Mouse (Mus musculus) left cerebral cortex, adult 2 months (tissue): ENCODE measurements around the gene Gm10354. TPM values are rescaled to one million over a fixed set of nuclear protein-coding genes. Genes with fewer than 3 reads are reported as not detected.
"Not testable (repeated sequence)": the region's sequence is repeated elsewhere in the genome, so short reads cannot be mapped to it uniquely, and the experiment has no call there.

ENCODE experiments used
- DNase-seq, 2 experiments: peaks; one replicate each; pipeline ENCODE4 v3.0.0; 2021 to 2022; ENCODE audit warnings: low spot score in 2 of 2, mixed read lengths in 1 of 2; ENCODE audit errors: extremely low spot score in 1 of 2
- H3K27ac ChIP-seq: fragments of 200-600 bp; 2 replicates; pipeline ENCODE4 v1.8.1; 2022
- H3K4me3 ChIP-seq: fragments of 200-600 bp; 2 replicates; pipeline ENCODE4 v1.8.1; 2022
- intact Hi-C: fragments of 180-260 bp; cut with DNase I; formaldehyde crosslinking; loops from one replicate; pipeline ENCODE4 v1.15.1; 2025
- long read RNA-seq, 2 experiments: library from polyadenylated mRNA; stranded (forward); transcript quantifications; one replicate each; pipeline ENCODE4 v2.0.0; 2021; ENCODE audit warnings: borderline mapping rate in 2 of 2
- total RNA-seq, 2 experiments: library from RNA; stranded (reverse); gene quantifications; 2 replicates each; pipeline ENCODE4 v1.2.3; 2021

The Gm10354 gene
- total RNA-seq: not detected
- long read RNA-seq, experiment 1: 0 reads
- long read RNA-seq, experiment 2: 0 reads

DNA sequence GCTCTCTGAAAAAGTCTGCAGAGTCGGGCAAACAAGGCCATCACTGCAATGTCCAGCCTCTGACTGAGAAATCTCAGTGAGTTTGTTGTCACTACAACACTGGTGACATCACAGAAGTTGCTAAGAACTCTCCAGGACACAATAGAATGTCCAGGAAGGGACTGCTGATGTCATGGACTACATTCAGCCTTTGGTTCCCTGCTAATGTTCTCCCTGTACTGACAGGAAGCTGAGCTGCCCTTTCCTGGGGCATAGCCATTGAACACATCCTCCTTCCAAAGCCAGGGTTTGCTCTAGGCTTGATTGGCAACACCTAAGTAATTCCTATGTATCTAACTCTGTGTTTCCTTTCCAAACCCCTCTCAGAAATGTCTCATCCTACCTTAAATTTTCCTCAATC is at the start of gene Gm10354:
Gene Gm10354 (minus strand): TSS at position 101 of the 400 bp plus-strand sequence.
- H3K27ac ChIP-seq, H3K4me3 ChIP-seq, DNase-seq, intact Hi-C loops: not testable (repeated sequence)

GRCm38 (mm10) chr5:15024316-15024715 is 45.6 kb upstream of the Gm10354 start:
- DNase-seq, intact Hi-C loops, H3K27ac ChIP-seq, H3K4me3 ChIP-seq: not testable (repeated sequence)

- DNase-seq, intact Hi-C loops, H3K27ac ChIP-seq, H3K4me3 ChIP-seq: not testable (repeated sequence)
Measured at GRCm38 (mm10) chr5:15020067-15020466, 41.3 kb upstream of the Gm10354 start.

- intact Hi-C loops, DNase-seq, H3K4me3 ChIP-seq, H3K27ac ChIP-seq: not testable (repeated sequence)
Measured at GRCm38 (mm10) chr5:15010639-15011582, 32.2 kb upstream of the Gm10354 start.

DNA sequence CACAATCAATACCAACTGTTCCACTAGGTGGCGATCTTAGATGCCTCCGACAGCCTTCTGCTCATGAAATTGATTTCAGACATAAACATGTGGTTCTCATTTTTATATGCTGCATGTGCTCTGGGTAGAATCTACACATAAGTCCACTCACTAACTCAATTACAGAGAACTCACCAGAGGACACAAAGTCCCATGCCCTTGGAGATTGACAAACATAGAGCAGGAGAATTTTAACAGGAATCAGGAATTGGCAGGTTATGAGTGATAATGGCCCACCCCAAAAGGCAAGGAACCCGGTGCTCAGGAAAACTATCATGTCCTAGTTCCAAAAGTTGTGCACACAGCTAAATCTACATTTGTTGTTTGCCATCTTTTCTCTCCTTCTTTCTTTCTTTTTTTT is 28.2 kb upstream of the Gm10354 start:
- DNase-seq, intact Hi-C loops, H3K4me3 ChIP-seq, H3K27ac ChIP-seq: not testable (repeated sequence)

DNA sequence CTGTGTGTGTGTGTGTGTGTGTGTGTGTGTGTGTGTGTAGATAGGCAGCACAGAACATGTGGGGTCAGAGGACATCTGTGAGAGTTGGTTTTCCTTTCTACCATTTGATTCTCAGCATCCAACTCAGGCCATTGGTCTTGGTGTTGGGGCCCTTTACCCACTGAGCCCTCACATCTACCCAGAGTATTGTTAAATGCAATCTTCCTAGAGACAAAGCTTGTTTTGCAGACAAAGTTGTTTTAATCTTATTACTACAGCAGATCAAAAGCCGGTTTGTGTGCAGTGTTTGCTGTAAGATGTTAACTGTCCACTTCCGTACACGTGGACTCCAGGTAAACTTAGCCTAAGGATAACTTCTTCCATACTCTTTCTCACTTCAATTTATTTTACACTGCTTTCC is 27.6 kb upstream of the Gm10354 start:
- H3K4me3 ChIP-seq, H3K27ac ChIP-seq, intact Hi-C loops, DNase-seq: not testable (repeated sequence)

DNA sequence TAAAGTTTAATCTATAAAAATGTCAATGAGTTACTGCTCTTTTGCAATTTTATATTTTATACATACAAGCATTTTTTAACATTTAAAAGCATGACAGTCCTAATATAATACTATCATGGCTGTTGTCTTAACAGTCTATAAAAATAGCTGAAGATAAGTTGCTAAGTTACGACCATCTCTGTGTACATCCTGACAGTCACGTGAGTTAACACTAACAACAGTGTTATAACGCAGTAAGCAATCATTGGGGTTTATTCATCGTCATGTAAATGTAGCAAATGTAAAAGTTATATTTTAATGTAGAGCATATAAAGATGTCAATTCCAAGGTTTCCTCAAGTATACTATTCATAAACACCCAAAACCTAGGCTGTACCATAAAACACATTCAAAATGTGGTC is 26.8 kb upstream of the Gm10354 start:
- DNase-seq, intact Hi-C loops, H3K27ac ChIP-seq, H3K4me3 ChIP-seq: not testable (repeated sequence)

GRCm38 (mm10) chr5:15004569-15005562 is 26.1 kb upstream of the Gm10354 start:
- H3K4me3 ChIP-seq, DNase-seq, H3K27ac ChIP-seq, intact Hi-C loops: not testable (repeated sequence)

DNA sequence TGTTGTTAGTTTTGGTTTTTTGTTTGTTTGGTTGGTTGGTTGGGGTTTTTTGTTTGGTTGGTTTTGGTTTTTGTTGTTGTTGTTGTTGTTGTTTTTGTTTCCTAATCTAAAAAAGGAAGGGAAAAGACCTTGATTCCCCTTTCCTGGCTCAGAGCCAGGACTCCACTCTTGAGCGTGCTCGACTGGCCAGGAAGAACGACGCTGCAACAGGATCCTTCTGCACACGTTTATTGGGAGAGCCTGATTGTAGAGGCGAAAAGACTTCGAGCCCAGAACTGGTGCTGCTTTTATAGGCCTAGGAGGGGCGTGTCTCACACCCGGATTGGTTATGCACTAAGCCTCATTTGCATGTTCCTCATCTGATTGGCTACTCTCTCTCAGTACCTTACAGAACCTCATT is 19.3 kb upstream of the Gm10354 start:
- intact Hi-C loops, H3K4me3 ChIP-seq, H3K27ac ChIP-seq, DNase-seq: not testable (repeated sequence)

DNA sequence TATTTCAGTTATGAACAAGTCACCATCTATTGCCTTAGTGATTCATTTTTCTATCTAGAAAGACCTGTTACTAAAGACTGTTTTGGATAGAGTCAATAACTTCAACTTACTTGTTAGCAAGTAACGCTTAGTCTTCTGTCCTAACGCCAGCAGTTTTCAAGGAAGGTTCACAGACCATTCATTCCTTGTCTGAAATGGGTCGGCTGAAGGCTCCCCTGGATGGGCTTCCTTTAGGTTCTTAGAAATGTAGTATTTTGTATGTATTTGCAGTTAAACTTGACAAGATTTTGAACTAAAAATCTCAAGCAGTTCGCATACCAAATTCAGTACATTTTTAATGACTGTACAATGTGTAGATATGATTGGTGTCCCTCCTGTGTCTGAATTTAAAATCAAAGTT is 18.8 kb upstream of the Gm10354 start:
- H3K27ac ChIP-seq, H3K4me3 ChIP-seq, intact Hi-C loops, DNase-seq: not testable (repeated sequence)

- DNase-seq, H3K4me3 ChIP-seq, intact Hi-C loops, H3K27ac ChIP-seq: not testable (repeated sequence)
Measured at GRCm38 (mm10) chr5:14996670-14997249, 18.0 kb upstream of the Gm10354 start.

DNA sequence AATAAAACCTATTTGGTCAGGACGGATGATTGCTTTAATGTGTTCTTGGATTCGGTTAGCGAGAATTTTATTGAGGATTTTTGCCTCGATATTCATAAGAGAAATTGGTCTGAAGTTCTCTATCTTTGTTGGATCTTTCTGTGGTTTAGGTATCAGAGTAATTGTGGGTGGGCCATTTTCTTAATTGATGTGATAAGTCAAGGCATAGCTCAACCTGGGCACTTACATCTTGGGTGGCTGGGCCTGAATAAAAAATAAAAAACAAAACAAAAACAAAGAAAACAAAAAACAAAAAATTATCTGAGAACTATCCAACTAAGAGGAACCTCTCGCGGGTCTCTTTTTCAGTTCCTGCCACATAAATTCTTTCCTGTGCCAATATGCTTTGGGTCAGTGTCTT is 15.4 kb upstream of the Gm10354 start:
- intact Hi-C loops, DNase-seq, H3K4me3 ChIP-seq, H3K27ac ChIP-seq: not testable (repeated sequence)

DNA sequence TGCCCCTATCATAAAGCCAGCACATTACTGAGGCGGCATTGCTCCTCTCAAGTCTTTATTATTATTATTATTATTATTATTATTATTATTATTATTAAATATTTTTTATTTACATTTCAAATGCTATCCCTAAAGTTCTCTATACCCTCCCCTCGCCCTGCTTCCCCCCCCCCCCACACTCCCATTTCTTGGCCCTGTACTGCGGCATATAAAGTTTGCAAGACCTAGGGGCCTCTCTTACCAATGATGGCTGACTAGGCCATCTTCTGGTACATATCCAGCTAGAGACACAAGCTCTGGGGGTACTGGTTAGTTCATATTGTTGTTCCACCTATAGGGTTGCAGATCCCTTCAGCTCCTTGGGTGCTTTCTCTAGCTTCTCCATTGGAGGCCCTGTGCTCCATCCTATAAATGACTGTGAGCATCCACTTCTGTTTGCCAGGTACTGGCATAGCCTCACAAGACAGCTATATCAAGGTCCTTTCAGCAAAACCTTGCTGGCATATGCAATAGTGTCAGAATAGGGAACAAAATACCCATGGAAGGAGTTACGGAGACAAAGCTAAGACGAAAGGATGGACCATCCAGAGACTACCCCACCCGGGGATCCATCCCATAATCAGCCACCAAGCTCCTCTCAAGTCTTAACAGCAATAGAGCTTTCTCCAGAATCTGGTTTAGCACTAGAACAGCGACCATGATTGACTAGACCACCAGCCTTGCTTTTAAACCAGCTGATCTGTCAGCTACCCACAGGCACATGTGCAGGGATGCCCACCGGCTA is 11.8 kb upstream of the Gm10354 start:
- H3K4me3 ChIP-seq, DNase-seq, intact Hi-C loops, H3K27ac ChIP-seq: not testable (repeated sequence)

- intact Hi-C loops, H3K27ac ChIP-seq, DNase-seq, H3K4me3 ChIP-seq: not testable (repeated sequence)
Measured at GRCm38 (mm10) chr5:14986649-14987387, 8.1 kb upstream of the Gm10354 start.

DNA sequence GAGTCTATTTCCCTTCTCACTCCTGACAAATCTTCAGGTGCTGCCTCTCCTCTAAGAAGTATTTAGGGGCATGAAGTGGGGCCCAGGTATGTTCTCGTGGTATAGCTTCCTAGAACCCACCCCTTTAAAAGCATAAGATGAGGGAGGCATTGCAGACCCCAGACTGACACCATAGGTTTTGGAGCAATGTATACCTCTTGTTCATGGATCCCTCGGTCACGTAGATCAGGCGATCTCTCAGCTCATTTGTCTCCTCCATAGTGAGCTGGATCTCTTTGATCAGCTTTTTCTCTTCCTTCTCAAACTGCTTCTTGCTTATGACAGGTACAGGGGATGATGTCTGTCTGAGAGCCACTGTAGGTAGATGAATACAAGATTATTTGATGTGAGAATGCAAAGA is 1.4 kb downstream of the Gm10354 start:
- intact Hi-C loops, DNase-seq, H3K4me3 ChIP-seq, H3K27ac ChIP-seq: not testable (repeated sequence)
